Mouse (Mus musculus) ES-CJ7 (cell line): ENCODE results near the gene Gtf3c3.

Source experiments
- DNase-seq: peaks from one replicate; pipeline ENCODE4 v3.0.0; 2011; ENCODE audit warnings: low read depth, low spot score

The Gtf3c3 gene

DNA sequence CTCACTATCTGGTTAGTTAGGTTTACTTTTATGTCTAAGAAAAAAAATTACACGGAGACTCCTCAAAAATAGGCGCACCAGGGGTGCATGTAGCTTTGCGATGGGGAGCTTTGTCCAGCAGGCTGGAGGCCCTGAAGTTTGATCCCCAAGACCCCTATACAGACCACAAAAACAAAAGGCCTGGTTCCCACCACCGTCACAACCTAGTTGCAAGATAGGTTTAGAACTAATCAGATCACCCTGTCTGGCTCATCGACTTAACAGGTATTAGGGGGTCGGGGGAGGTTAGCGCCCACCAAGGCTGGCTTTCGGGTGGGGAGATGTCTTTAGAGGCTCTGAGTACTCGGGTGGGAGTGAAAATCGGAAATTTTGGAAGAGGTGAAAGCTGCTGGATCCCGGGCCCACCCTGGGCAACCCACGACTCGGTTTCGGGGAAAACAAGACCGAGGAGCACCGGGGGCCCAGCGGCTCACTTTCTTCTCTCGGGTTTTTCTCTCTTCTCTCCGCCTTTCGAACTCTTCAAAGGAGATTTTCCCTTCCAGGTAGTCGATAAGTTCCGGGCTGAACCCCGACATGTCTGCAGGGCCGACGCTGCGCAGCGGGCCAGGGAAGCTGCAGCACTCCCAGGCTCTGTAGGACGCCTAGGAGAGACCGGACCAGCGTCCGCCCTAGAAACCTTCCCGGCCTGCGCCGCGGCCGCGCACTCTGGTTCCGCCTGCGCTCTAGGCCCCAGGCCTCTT is at the start of gene Gtf3c3:
Gene Gtf3c3 (minus strand): TSS at position 632 of the 740 bp plus-strand sequence.
- peak; percentile 92 for DNase-seq

DNA sequence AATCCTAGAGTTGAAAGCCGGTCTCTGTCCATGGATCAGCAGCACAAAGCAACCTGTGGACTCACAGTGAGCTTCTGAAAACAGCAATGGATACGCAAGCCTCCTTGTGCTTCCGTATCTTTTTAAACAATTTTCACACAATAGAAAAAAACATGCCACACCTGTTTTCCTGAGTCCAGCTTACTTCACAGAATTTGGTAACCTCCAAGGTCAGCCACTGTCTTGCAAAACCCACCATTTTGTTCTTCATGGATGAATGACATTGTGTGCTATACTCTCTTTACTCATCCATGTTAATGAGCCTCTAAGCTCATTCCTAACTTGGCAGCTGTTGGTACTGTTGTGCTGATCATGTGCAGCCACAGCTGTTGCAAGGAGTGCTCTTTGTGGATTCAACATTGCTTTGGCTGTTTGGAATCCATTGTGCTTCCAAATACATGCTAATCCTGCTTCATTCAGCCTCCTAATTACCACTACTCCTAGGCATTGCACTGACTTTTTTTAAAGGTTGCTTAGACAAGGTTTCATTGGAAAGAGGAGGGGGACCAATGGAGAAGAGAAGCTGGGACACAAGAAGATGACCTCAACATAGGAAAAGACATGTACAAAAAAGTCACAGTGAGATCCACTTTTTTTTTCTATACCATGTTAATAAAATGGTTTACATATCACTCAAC is 46.1 kb upstream of the Gtf3c3 start:
- peak; percentile 94 for DNase-seq

DNA sequence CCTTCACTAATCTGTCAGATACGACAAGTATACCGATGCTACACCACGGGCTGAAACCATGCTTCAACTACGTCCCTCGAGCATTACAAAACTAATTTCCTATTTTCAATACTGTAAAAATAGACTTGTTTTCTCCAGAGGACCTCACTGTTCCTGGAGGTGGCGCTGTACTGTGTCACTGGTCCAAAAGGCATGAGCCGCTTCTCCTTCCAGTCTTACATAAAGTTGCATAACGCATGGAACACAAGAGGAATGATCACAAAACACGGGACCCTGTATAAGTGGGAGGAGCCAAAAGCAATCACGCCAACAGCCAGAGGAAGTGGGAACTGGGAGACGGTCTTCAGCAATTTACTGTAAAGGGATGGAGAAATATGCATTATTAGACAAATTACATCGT is 41.7 kb upstream of the Gtf3c3 start:
- DNase-seq = peak; percentile 28

DNA sequence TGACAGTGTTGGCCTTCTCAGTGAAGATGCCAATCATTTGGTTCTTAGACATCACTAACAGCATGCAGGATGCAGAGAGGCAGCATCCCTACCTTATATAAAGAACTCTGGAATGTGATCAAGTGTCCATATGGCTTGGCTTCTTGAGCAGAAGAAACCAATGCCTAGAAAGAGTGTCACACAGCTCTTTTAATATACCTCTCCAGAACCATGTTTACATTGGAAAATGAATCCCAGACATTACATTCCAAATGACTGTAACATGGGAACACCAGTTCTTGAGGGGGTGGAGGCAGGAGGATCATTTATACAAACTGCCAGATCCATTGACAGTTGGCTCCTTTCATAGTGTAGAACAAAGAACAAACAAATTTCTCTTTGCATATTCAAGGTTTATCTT is 29.9 kb upstream of the Gtf3c3 start:
- DNase-seq = no peak

DNA sequence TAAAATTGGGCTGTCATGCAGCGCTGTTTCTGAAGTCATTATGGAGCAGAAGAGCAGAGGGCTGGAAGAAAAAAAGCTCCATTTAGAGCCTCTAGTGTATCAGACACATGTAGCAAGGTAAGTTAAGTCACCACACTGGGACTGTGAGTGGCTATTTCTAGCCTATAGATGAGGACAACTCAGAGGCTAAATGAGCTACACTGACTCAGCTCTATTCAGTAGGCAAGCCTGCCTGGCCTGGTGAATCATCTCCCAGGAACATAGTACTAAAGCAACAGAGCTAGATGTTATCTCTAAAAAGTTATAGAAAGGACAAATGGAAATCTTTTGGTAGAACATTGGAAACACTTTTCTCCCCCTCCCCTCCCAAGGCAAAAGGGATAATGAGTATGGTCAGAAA is 28.6 kb upstream of the Gtf3c3 start:
- no peak for DNase-seq

DNA sequence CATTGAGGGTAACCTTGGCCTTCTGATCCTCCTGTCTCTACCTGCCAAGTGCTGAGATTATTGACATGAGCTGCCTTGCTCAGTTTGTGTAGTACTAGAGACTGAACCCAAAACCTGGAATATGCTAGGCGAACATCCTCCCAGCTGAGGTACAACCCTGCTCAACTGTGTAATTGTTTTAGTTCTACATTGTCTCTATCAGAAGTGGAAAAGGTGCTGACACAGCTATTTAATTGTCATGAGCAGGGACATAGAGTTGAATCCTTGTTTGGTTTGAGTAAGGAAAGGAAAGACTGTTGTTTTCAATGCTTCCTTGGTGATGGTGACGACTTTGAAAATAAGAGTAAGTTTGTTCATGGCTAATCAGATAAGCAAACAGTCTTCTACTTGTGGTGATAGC is 13.3 kb upstream of the Gtf3c3 start:
- no peak for DNase-seq

DNA sequence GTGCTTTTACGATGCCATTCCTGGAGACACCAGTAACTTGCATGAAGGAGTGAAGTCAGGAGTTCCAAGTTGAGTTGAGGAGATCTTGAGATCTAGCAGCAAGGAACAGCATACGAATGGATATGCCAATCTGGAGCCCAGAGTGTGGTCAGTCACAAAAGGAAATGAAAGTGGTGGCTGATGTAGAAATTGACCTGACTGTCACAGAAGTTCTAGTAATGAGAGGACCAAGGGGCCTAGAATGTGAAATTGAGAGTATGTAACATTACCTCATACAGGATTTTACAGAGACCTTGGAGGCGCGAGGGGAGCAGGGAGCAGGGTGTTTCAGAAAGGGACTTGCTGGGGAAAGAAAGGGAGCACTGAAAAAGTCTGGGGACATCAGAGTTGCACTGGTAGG is 10.1 kb upstream of the Gtf3c3 start:
- no peak for DNase-seq

DNA sequence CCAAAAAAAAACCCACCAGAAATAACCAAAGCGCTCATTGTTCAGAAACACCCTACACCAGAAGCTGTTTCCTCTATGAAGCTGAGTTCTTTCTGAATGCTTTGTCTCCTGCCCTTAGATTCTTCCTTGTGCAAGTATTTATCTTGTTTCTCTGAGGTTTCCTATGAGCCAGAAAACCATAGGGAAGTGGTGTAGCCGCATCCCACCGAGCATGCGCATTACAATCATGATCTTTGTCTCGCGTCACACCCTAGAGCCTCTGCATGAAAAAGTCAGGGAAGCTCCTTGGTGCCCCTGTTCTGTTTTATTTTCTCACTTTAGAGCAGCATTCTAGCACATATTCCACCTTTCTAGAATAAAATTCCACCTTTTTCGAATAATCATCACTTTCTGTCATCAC is 4.9 kb upstream of the Gtf3c3 start:
- DNase-seq = peak; percentile 80

DNA sequence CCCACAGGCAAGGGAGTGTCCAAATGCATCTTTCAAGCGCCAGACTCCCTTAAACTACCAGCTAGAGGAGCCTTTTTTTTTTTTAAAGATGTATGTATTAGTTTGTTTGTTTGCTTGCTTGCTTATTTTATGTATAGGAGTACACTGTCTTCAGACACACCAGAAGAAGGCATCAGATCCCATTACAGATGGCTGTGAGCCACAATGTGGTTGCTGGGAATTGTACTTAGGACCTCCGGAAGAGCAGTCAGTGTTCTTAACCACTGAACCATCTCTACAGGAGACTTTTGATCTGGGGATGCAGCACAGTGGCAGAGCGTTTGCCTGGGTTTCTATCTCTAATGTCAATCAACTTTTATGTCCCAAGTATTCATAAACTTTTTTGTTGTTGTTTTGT is 307 bp upstream of the Gtf3c3 start:
- no peak for DNase-seq

DNA sequence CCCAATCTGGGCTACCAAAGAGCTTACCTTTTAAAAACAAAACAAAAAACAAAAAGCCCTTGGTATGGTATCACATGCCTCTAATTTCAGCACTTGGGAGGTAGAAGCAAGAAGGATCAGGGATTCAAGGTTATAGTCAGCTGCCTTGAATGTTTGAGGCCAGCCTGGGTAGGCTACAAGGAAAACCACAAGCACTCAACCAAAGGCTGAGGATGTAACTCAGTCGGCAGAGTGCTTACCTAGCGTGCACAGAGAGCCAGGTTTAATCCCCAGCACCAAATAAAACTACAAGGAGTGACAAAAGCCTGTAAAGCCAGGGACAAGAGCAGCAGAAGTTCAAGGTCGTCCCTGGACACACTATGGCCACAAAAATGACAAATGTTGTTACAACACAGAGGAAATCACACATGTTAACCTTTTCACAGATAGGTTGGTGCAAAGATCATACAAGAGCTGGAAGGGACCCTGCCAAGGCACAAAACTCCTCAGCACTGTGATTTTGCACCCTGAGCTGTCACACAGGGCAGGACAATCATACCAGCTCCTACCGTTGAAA is 16.5 kb downstream of the Gtf3c3 start:
- DNase-seq = no peak

DNA sequence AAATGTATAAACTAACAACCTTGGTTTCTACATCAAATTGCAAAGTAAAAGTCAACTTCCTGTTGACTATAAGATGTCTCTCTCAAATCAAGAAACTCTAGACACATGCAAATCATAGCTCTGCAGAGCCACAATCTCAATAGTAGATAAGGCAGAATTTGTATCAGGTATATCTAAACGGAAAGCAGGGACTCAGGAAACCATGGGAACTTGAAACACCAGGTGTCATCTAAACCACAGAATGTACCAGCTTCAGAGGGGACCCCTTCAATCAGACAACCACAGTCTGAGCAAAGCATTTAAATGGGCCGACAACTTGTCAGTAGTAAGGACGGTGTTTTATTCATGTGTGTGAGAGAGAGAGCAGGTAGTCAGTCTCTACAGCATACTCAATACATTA is 17.1 kb downstream of the Gtf3c3 start:
- no peak for DNase-seq

DNA sequence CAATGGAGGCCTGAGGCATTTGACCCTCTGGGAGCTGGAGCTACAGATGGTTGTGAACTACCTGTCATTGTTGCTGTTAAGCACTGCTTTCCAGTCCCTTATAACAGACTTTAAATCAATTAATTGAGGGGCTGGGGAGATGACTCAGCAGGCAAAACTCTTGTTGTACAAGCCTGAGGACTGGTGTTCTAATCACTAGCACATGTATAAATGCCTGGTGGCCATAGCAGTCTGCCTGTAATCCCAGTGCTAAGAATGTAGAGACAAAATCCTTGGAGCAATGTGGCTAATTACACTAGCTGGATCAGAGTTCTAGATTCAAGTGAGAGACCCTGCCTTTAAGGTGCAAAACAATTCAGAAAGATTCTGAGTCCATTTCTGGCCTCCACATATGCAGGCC is 36.0 kb downstream of the Gtf3c3 start:
- no peak for DNase-seq

DNA sequence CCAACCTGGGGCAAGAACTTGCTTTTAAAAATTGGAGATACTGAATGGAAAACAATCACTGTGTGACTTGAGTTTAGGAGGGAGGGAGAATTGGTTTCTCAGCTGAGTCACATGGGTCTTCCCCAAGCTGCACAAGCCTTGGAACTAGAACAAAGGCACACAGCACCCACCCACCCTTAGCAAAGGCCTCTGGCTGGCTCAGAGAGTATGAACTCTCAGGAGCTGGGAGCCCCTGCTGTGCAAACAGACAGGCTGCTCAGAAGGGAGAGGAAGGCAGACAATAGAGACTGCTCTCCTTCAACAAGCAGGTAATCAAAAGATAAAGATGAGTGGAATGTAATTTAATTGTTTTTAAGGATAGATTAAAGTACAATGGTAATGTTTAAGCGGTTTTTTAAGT is 54.5 kb downstream of the Gtf3c3 start:
- DNase-seq = peak; percentile 90

DNA sequence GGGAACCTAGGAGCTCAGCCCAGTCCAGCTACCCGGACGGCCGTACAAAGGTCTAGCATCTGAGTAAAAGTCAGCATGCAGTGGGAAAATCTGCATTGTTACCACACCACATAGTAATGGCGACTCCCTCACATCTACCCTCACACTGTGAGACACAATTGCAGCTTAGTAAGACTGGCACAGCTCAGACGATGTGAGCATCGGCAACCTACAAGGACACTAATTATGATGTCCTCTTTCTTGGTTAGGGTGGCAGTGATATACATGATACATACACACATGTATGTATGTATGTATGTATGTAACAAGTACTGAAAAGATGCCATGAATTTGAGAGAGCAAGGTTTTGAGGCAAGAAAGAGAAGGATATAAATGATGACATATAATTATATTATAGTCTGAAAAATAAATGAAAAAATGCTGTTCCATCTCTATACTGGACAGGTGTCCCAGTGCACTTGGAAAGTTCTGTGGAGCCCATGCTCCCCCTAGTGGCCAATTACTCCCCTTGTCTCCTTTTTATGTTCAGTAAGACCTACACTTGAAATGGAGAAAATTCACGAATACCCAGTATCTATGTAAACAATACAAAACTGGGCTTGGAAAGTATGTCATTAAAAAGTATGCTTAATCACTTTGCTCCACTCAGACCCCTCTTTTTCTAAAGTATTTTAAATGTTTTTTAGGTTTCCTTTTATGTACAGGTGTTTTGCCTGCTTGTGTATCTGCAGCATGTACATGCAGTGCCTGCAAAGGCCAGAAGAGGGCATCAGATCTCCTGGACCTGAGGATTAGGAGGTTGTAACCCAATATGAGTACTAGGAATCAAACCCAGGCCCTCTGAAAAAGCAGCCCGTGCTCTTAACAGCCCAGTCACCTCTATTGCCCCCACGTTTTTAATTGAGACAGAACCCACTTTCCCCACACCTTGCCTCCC is 57.5 kb downstream of the Gtf3c3 start:
- DNase-seq = peak; percentile 90

DNA sequence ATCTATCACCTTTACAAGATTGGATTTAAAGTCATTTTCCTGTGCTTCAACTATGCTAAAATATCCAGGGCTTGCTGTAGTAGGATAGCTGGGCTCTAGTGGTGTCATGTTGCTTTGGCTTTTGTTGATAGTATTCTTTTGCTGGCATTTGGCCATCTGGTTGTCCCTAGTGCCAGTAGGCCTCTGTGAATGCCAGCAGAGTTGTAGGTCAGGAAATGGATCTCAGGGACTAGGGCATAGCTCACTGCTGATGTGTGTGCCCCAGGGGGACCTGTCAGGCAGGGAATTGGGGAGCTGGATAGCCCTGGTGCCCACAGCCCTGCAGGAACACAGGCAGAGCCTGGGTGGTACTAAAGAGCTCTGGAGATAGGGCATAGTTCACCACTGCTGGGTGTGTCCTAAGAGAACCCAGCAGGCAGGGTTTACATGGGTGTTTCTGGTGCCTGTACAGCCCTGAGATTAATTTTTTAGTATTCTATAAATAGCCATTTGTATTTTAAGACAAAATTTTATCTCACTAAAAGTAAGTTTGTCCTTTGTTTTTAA is 61.2 kb downstream of the Gtf3c3 start:
- no peak for DNase-seq

DNA sequence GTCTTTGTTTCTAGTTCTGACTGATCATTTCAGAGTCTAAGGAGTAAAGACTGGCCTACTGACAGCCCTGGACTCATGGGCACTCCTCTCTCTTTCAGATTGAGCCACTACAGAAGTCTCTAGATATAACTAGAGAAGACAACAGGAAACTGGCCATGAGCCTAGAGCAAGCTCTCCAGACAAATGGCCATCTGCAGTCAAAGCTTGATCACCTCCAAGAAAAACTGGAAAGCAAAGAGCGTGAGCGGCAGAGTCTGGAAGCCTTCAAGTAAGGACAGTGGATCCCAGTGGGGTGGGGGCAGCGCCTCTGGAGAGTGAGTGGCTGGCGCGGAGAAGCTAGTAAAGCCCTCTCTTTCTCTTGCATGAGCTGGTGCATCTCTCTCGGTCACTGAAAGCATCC is 82.2 kb downstream of the Gtf3c3 start:
- no peak for DNase-seq

DNA sequence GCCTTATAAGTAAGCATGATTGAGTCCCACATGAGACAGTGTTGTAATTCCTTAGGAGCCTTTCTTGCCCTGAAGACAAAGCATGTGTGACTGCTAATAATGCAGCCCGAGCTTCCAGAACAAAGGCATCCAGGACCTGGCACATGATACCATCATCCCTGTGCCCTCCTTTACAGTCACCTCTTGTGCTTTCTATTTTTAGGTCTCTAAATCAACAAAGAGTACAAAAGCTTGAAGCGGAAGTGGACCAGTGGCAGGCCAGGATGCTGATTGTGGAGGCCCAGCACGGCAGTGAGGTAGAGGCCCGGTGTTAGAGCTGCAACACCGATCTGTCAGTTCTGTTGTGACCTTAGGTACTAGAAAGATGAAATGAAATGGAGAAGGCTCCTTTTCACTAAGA is 83.3 kb downstream of the Gtf3c3 start:
- no peak for DNase-seq

DNA sequence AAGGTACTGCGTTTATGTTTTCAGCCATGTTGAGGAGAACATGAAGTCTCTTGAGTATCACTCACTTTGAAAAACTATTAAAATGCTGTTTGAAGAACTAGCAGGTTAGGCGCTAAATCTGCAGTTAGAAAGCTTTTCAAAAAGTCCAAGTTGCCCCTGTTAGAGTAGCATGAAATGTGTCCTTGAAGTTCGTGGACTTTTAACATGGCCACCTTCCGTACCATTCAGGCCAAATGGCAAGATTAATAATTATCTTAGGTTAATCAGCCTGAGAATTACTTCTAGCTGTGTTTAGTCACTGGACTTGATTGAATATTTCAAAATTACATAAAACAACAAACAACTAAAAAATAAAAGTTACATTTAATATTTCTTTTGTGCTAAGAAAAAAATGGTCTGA is 84.0 kb downstream of the Gtf3c3 start:
- no peak for DNase-seq
